Mouse (Mus musculus) hindbrain, embryonic 11.5 days (tissue): ENCODE results near the gene Kdelr2. TPM values are rescaled to one million over a fixed set of nuclear protein-coding genes. Genes with fewer than 3 reads are reported as not detected.
A peak's percentile ranks its signal among the peaks of the same experiment; 100 is the strongest.
"Not testable (repeated sequence)": the region's sequence is repeated elsewhere in the genome, so short reads cannot be mapped to it uniquely, and the experiment has no call there.

ENCODE experiments used
- ATAC-seq: fragments of 200-750 bp; cut with Nextera tagmentation; 2 replicates; pipeline ENCODE4 v1.8.0; 2017; ENCODE audit warnings: mild to moderate bottlenecking, moderate TSS enrichment, moderate library complexity; ENCODE audit not compliant: low FRiP score
- DNase-seq: peaks from one replicate; pipeline ENCODE4 v3.0.0-alpha.2; 2015; ENCODE audit warnings: low spot score
- H3K27ac ChIP-seq: fragments of 300-500 bp; sonication (generic); 2 replicates; pipeline ENCODE4 v1.5.1; 2014; ENCODE audit warnings: mild to moderate bottlenecking, low read depth, low read length
- H3K27me3 ChIP-seq: fragments of 300-500 bp; sonication (generic); 2 replicates; pipeline ENCODE4 v1.6.1; 2014; ENCODE audit warnings: mild to moderate bottlenecking, low read length, moderate library complexity, mixed read lengths; ENCODE audit not compliant: control insufficient read depth, insufficient read depth
- H3K36me3 ChIP-seq: fragments of 300-500 bp; sonication (generic); 2 replicates; pipeline ENCODE4 v1.6.1; 2014; ENCODE audit warnings: mild to moderate bottlenecking, low read length, moderate library complexity, mixed read lengths; ENCODE audit not compliant: control insufficient read depth, insufficient read depth
- H3K4me1 ChIP-seq: fragments of 300-500 bp; sonication (generic); replicated peaks from 2 replicates; pipeline ENCODE4 v1.6.1; 2014; ENCODE audit warnings: low read length, mixed read lengths; ENCODE audit not compliant: control insufficient read depth, insufficient read depth
- H3K4me2 ChIP-seq: fragments of 300-500 bp; sonication (generic); replicated peaks from 2 replicates; pipeline ENCODE4 v1.6.1; 2014; ENCODE audit warnings: mild to moderate bottlenecking, low read depth, low read length
- H3K4me3 ChIP-seq: fragments of 300-500 bp; sonication (generic); 2 replicates; pipeline ENCODE4 v1.5.1; 2014; ENCODE audit warnings: low read depth, low read length
- H3K9ac ChIP-seq: fragments of 300-500 bp; sonication (generic); 2 replicates; pipeline ENCODE4 v1.6.1; 2014; ENCODE audit warnings: low read depth, low read length
- H3K9me3 ChIP-seq: fragments of 300-500 bp; sonication (generic); 2 replicates; pipeline ENCODE4 v1.6.1; 2016; ENCODE audit warnings: low read length; ENCODE audit not compliant: control insufficient read depth
- WGBS: fragments of 180-500 bp; shearing (Covaris S2); extraction: QIAGEN DNeasy Blood & Tissue Kit; methylation state at CpG from one replicate; pipeline ENCODE4 v1.1.7; 2014; 5-methylcytosine and 5-hydroxymethylcytosine counted together
- polyA plus RNA-seq: library from polyadenylated mRNA; unstranded; fragments of >200 nt; fragmentation: Nextera tagmentation; extraction: Ambion mirVana; gene quantifications from 2 replicates; pipeline ENCODE4 v1.2.1, GENCODE M21; 2014

Gene Kdelr2
- polyA plus RNA-seq, 1 experiment from 2014 or later = 202 TPM

- no peak overlapping the region for H3K9ac ChIP-seq
- H3K36me3 ChIP-seq = no peaks in the 10 kb centered on the region
- DNase-seq = peak; percentile 36
Measured at GRCm38 (mm10) chr5:143386797-143387621, 16.6 kb upstream of the Kdelr2 start.

GRCm38 (mm10) chr5:143394184-143394583, 9.5 kb upstream of the Kdelr2 start:
- no peaks in the 10 kb centered on the region for H3K9me3 ChIP-seq
- no peak overlapping the region for H3K4me2 ChIP-seq
- no peaks in the 10 kb centered on the region for H3K4me1 ChIP-seq
- no peak overlapping the region for H3K27ac ChIP-seq
- no peaks in the 10 kb centered on the region for H3K36me3 ChIP-seq
- 80% methylated on average over 7 of the region's 7 CpGs for WGBS
- no peaks in the 10 kb centered on the region for H3K27me3 ChIP-seq
- H3K4me3 ChIP-seq = no peak overlapping the region
- DNase-seq (no peak), ATAC-seq (no peak)
- H3K9ac ChIP-seq = no peak overlapping the region

More at GRCm38 (mm10) chr5:143386797-143387621, 16.6 kb upstream of the Kdelr2 start:
- Histone ChIP-seq H3K9me3 (no peaks in the 10 kb centered on the region), H3K27ac (no peak overlapping the region), H3K4me1 (no peaks in the 10 kb centered on the region; the same call in 1 of the 2 replicates), H3K4me2 (peak overlapping the region; percentile 38), H3K4me3 (peak overlapping the region; percentile 20), H3K27me3 (peaks cover 10% of the 10 kb centered on the region)
- WGBS = 10% methylated on average over 39 of the region's 39 CpGs
- 0 out of 2 replicates have a peak, but pooled peaks have one; percentile 25 for ATAC-seq

DNA sequence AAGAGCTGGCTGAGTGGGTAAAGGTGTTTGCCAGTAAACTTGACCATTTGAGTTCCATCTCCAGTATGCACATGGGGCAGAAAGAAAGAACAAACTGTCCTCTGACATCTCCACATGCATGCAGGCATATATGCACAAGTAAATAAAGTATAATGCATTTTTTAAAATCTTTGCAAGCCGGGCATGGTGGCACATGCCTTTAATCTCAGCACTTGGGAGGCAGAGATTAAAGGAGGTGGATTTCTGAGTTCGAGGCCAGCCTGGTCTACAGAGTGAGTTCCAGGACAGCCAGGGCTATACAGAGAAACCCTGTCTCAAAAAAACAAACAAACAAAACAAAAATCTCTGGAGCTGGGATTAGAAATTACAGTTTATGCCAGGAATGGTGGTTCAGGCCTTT, 8.7 kb upstream of the Kdelr2 start:
- H3K4me3 ChIP-seq, H3K4me2 ChIP-seq, H3K4me1 ChIP-seq, H3K9me3 ChIP-seq, H3K27ac ChIP-seq, H3K36me3 ChIP-seq, H3K27me3 ChIP-seq, ATAC-seq, H3K9ac ChIP-seq: not testable (repeated sequence)
- peak; percentile 28 for DNase-seq
- 89% methylated on average over 2 of the region's 2 CpGs for WGBS

DNA sequence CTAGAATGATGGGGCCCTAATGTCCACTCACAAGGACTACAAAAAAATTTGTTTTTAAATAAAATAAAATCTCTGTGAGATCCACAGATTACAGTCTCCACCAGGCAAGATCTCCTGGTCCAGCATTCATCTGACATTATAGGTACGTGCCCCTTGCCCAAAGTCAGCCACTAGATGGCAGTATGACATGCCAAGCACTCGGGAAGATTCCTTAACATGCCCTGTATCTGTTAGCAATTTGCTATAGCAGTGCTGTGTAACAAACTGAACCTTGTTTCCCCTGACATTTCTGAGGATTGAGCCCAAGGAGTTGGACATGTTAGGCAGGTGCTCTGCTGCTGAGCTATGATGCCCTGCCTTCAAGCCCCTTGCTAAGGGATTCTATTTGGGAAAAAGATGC, 8.0 kb upstream of the Kdelr2 start:
- H3K4me1 ChIP-seq = no peaks in the 10 kb centered on the region
- H3K36me3 ChIP-seq = no peaks in the 10 kb centered on the region
- ATAC-seq (no peak), DNase-seq (peak; percentile 30)
- H3K9me3 ChIP-seq = no peaks in the 10 kb centered on the region
- H3K27me3 ChIP-seq = no peaks in the 10 kb centered on the region
- no peak overlapping the region for H3K9ac ChIP-seq
- no peak overlapping the region for H3K4me2 ChIP-seq
- no peak overlapping the region for H3K27ac ChIP-seq
- no peak overlapping the region for H3K4me3 ChIP-seq
- 36% methylated on average over 2 of the region's 2 CpGs for WGBS

- no peak overlapping the region for H3K27ac ChIP-seq
- H3K4me2 ChIP-seq = no peak overlapping the region
- H3K9me3 ChIP-seq = no peaks in the 10 kb centered on the region
- H3K4me3 ChIP-seq = no peak overlapping the region
- WGBS = 89% methylated on average over 12 of the region's 12 CpGs
- no peaks in the 10 kb centered on the region for H3K36me3 ChIP-seq
- no peak for DNase-seq
- no peaks in the 10 kb centered on the region for H3K27me3 ChIP-seq
- H3K9ac ChIP-seq = no peak overlapping the region
- no peak for ATAC-seq
- H3K4me1 ChIP-seq = no peaks in the 10 kb centered on the region
Measured at GRCm38 (mm10) chr5:143400501-143400900, 3.1 kb upstream of the Kdelr2 start.

- no peak overlapping the region for H3K9ac ChIP-seq
- H3K36me3 ChIP-seq = no peaks in the 10 kb centered on the region
- H3K4me2 ChIP-seq = no peak overlapping the region
- no peaks in the 10 kb centered on the region for H3K27me3 ChIP-seq
- H3K4me3 ChIP-seq = no peak overlapping the region
- ATAC-seq (no peak), DNase-seq (no peak)
- 76% methylated on average over 2 of the region's 2 CpGs for whole genome bisulfite sequencing
- H3K4me1 ChIP-seq = no peaks in the 10 kb centered on the region
- H3K9me3 ChIP-seq = no peaks in the 10 kb centered on the region
- H3K27ac ChIP-seq = no peak overlapping the region
Measured at GRCm38 (mm10) chr5:143401556-143401955, 2.1 kb upstream of the Kdelr2 start.

DNA sequence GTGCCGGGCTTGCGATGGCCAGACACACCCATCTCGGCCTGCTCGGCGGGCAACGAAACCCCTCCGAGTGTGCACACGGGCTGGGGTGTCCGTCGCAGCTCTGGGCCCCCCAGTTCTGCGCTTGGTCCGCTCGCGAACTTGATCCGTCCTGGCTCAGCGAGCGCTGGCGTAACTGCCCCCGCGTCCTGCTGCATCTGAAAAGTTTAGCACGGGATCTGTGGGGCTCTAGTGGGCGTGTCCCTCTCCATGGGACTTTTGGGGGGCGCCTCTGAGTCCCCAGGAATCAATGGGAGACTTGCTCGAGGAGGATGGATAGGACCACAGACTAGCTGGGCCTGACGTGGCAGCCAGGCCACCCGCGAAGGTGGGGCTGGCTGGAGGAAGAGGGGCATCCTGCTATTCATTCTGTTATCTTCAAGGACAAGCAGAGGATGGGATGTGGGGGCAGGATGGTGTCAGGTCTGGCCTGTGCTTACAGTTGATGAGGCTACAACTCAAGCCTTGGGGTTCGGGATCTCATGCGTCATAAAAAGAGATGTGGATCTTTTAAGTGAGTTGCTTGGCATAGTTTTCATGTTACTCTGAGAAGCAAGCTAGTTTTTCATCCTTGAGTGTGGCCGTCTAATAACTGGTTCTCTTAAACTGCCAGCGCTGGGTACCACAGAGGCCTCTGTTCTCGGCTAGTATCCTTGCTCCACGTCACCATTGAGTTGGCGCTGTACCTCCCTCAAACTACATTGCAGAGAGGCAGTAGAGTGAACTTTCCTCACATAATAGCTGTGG, 701 bp downstream of the Kdelr2 start:
- Histone ChIP-seq H3K9ac (peak overlapping the region; percentile 95), H3K36me3 (no peaks in the 10 kb centered on the region), H3K4me1 (no peaks in the 10 kb centered on the region), H3K4me3 (peak overlapping the region; percentile 95), H3K27ac (0 out of 2 replicates have a peak overlapping the region, but pooled peaks have one; percentile 42), H3K9me3 (no peaks in the 10 kb centered on the region), H3K27me3 (no peaks in the 10 kb centered on the region), H3K4me2 (peak overlapping the region; percentile 75)
- DNase-seq (no peak), ATAC-seq (0 out of 2 replicates have a peak, but pooled peaks have one; percentile 52)
- WGBS = 5% methylated on average over 34 of the region's 34 CpGs

DNA sequence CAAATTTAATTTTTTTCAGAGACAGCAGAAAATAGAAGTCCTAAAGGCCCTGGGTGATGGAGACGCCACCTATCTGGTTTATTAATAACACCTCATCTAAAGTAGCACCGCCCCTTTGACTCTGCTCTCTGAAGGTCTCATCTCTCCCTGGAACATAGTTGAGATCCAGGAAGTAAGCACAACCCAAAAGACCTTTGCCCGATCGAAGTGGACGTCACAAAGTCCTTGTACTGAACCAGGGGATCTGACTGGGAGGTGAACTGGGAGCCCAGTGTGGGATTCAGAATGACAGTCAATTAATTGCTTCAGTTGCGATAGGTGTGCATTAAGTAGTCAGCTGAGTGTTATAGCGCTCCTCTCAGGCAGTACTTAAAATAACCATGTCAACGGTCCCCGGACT, 1.6 kb downstream of the Kdelr2 start:
- no peaks in the 10 kb centered on the region for H3K4me1 ChIP-seq
- H3K27me3 ChIP-seq = no peaks in the 10 kb centered on the region
- no peaks in the 10 kb centered on the region for H3K36me3 ChIP-seq
- DNase-seq (no peak), ATAC-seq (no peak)
- no peaks in the 10 kb centered on the region for H3K9me3 ChIP-seq
- no peak overlapping the region; the same call in 1 of the 2 replicates for H3K4me3 ChIP-seq
- H3K4me2 ChIP-seq = no peak overlapping the region
- H3K9ac ChIP-seq = no peak overlapping the region
- 95% methylated on average over 9 of the region's 9 CpGs for WGBS
- no peak overlapping the region for H3K27ac ChIP-seq
